Mouse (Mus musculus) limb, embryonic 13.5 days (tissue): Measurements from ENCODE around the gene Slc25a34. TPM values are rescaled to one million over a fixed set of nuclear protein-coding genes. Genes with fewer than 3 reads are reported as not detected.

Source experiments
- ATAC-seq: fragments of 200-750 bp; cut with Nextera tagmentation; 2 replicates; pipeline ENCODE4 v1.8.0; 2017; ENCODE audit warnings: low read depth, moderate number of reproducible peaks, moderate TSS enrichment; ENCODE audit not compliant: low FRiP score
- H3K27ac ChIP-seq: fragments of 300-500 bp; sonication (generic); 2 replicates; pipeline ENCODE4 v1.5.1; 2015; ENCODE audit warnings: inconsistent platforms, mild to moderate bottlenecking, moderate library complexity
- H3K27me3 ChIP-seq: fragments of 300-500 bp; sonication (generic); 2 replicates; pipeline ENCODE4 v1.6.1; 2015; ENCODE audit warnings: mild to moderate bottlenecking, inconsistent platforms
- H3K36me3 ChIP-seq: fragments of 300-500 bp; sonication (generic); 2 replicates; pipeline ENCODE4 v1.6.1; 2015; ENCODE audit warnings: inconsistent platforms, mild to moderate bottlenecking, moderate library complexity
- H3K4me1 ChIP-seq: fragments of 300-500 bp; sonication (generic); 2 replicates; pipeline ENCODE4 v1.6.1; 2015; ENCODE audit warnings: inconsistent platforms
- H3K4me2 ChIP-seq: fragments of 300-500 bp; sonication (generic); replicated peaks from 2 replicates; pipeline ENCODE4 v1.6.1; 2015; ENCODE audit warnings: inconsistent platforms, mild to moderate bottlenecking, moderate library complexity
- H3K4me3 ChIP-seq: fragments of 300-500 bp; sonication (generic); 2 replicates; pipeline ENCODE4 v1.5.1; 2015; ENCODE audit warnings: moderate library complexity, mild to moderate bottlenecking, inconsistent platforms
- H3K9ac ChIP-seq: fragments of 300-500 bp; sonication (generic); 2 replicates; pipeline ENCODE4 v1.6.1; 2015; ENCODE audit warnings: mild to moderate bottlenecking, inconsistent platforms
- H3K9me3 ChIP-seq: fragments of 300-500 bp; sonication (generic); 2 replicates; pipeline ENCODE4 v1.6.1; 2016; ENCODE audit warnings: inconsistent platforms
- WGBS: fragments of 180-500 bp; shearing (Covaris S2); methylation state at CpG from one replicate; pipeline ENCODE4 v1.1.7; 2015; 5-methylcytosine and 5-hydroxymethylcytosine counted together
- polyA plus RNA-seq: library from polyadenylated mRNA; unstranded; fragments of >200 nt; fragmentation: Nextera tagmentation; extraction: Ambion mirVana; gene quantifications from 2 replicates; pipeline ENCODE4 v1.2.1, GENCODE M21; 2015

The Slc25a34 gene
- polyA plus RNA-seq, 1 experiment from 2014 or later = not detected

DNA sequence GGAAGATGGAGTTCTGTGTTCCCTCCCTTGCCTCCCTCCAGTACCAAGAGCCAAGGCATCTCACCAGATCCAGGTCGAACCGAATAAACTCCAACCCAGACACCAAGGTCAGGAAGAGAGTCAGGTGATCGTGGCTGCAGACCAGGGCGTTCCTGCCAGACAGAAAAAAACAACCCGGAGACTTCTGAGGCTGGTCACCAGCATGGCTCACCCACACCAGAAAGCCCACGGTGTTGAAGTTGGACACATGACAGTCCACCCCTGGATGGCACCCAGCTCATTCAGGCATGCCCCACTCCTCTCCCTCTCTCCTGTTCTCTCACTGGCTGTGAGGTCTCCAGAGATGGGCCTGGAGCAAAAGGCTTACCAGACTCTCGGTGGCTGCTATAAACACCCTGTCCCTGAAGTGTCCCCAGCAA is 17.7 kb upstream of the Slc25a34 start:
- H3K4me2 ChIP-seq = no peak overlapping the region
- peaks cover 9% of the 10 kb centered on the region for H3K4me1 ChIP-seq
- H3K27me3 ChIP-seq = no peaks in the 10 kb centered on the region
- ATAC-seq = no peak
- H3K27ac ChIP-seq = no peak overlapping the region
- H3K9ac ChIP-seq = no peak overlapping the region
- H3K36me3 ChIP-seq = peaks cover 60% of the 10 kb centered on the region
- no peaks in the 10 kb centered on the region for H3K9me3 ChIP-seq
- 94% methylated on average over 7 of the region's 7 CpGs for WGBS
- no peak overlapping the region for H3K4me3 ChIP-seq

DNA sequence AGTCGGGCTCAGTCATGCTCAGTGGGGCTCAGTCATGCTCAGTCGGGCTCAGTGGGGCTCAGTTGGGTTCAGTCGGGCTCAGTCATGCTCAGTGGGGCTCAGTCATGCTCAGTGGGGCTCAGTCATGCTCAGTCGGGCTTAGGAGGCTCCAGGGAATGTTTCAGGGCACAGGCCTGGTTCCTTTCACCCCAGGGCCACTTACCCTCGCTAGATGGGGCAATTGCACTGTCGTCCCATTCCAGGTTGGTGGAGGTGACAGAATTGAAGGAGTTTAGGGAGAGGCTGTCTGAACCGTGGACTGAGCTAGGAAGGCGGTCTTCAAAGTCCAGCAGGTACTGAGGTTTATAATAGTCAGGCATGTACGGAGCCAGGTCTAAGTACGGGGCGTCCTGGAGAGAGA is 15.9 kb upstream of the Slc25a34 start:
- peaks cover 9% of the 10 kb centered on the region for H3K4me1 ChIP-seq
- ATAC-seq = no peak
- no peak overlapping the region for H3K4me2 ChIP-seq
- no peaks in the 10 kb centered on the region for H3K9me3 ChIP-seq
- no peak overlapping the region for H3K4me3 ChIP-seq
- 75% methylated on average over 11 of the region's 11 CpGs for WGBS
- peaks cover 79% of the 10 kb centered on the region for H3K36me3 ChIP-seq
- H3K27ac ChIP-seq = no peak overlapping the region
- no peaks in the 10 kb centered on the region for H3K27me3 ChIP-seq
- no peak overlapping the region for H3K9ac ChIP-seq

DNA sequence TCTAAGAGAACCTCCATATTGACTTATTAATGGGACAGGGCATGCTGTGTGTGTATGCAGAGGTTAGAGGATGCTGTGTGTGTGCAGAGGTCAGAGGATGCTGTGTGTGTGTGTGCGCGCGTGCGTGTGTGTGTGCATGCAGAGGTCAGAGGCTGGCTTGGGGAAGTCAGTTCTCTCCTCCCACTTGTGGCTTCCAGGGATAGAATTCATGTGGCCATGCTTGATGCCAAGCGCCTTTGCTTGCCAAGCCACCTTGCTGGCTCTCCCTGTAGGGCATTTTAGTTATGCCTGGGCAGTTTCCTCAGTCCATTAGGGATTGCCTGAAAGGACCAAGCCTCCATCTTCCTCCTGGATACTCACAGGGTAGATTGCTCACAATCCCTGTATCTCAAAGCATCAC is 13.1 kb upstream of the Slc25a34 start:
- Histone ChIP-seq H3K4me1 (no peaks in the 10 kb centered on the region), H3K27ac (no peak overlapping the region), H3K9ac (no peak overlapping the region), H3K4me3 (no peak overlapping the region), H3K4me2 (no peak overlapping the region), H3K27me3 (no peaks in the 10 kb centered on the region), H3K36me3 (peaks cover 94% of the 10 kb centered on the region), H3K9me3 (no peaks in the 10 kb centered on the region)
- ATAC-seq = no peak
- 91% methylated on average over 5 of the region's 5 CpGs for WGBS

DNA sequence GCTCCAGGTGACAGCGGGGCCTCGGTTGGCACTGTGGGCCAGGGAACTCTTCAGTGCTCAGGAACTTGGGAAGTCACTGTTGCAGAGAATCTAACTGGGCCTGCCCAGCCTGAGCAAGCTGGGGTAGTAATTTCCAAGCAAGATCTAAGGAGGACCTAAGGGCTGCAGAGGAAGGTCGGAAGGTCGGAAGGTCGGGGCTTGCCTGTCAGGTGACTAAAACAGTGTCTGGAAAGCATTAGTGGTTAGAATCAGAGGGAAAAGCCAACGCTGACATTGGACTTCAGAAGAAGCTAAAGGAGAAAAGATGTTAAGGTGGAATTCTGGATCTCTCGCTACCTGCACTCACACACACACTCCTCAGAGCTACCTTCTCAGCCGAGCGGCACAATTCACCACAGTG is 12.4 kb upstream of the Slc25a34 start:
- H3K4me3 ChIP-seq = no peak overlapping the region
- WGBS = 60% methylated on average over 9 of the region's 9 CpGs
- H3K27me3 ChIP-seq = no peaks in the 10 kb centered on the region
- H3K36me3 ChIP-seq = peaks cover 94% of the 10 kb centered on the region
- no peaks in the 10 kb centered on the region for H3K9me3 ChIP-seq
- ATAC-seq = no peak
- no peak overlapping the region for H3K27ac ChIP-seq
- H3K4me1 ChIP-seq = no peaks in the 10 kb centered on the region
- H3K4me2 ChIP-seq = no peak overlapping the region
- H3K9ac ChIP-seq = no peak overlapping the region

DNA sequence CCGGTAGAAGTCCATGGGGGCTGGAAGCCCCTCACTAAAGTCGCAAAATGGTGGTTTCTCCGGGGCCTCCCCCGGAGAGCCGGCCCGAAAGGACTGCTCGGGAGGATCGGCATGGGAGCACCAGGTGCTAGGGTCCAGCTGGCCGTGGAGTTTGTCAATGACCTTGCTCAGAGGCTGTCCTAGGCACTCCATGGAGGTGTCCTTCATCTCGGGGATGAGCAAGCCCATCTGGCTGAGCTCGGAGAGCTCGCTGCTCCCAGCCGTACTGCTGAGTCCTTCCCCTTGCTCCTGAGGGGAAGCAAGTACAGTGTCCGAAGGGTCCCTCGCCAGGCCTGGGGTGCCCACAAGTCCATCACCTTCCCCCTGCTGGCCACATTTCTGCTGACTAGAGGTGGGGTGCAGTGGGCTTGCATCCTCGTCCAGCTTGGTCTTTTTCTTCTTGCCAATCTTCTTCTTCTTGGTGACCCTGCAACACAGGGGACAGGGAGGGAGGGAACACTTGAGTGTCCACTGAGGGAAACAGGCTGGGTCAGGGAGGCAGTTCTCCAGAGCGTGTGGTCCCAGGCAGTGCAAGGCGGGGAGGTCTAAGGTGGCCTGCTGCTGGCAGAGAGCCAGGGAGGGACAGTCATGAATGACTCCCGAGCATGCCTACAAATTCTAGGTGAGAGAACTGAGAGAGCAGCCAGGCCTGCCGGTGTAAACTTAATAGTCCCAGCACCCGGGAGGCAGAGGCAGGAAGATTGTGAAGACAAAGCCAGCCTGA is 8.7 kb upstream of the Slc25a34 start:
- no peaks in the 10 kb centered on the region for H3K4me1 ChIP-seq
- no peak overlapping the region for H3K9ac ChIP-seq
- 92% methylated on average over 21 of the region's 21 CpGs for WGBS
- H3K4me3 ChIP-seq = no peak overlapping the region
- peaks cover 97% of the 10 kb centered on the region for H3K36me3 ChIP-seq
- no peaks in the 10 kb centered on the region for H3K9me3 ChIP-seq
- no peak for ATAC-seq
- no peak overlapping the region for H3K27ac ChIP-seq
- H3K4me2 ChIP-seq = no peak overlapping the region
- H3K27me3 ChIP-seq = no peaks in the 10 kb centered on the region

DNA sequence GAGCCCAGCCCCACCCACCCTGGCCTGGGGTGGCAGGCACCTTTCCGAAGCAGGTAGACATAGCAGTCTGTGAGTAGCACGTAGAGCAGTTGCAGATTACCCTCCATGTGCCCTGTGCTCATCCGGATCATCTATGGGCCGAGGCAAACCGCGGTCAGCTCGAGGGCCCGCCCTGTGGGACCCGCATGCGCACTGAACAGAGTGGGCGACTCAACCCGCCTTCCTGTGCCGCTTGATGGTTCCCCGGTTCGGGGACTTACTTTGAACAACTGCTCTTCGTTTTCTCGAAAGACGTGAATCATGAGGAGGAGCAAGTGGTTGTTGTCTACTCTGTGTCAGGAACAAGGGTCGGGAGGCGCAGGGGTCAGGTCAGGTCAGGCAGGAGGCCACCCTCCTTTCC is 7.6 kb upstream of the Slc25a34 start:
- Histone ChIP-seq H3K27me3 (no peaks in the 10 kb centered on the region), H3K9me3 (no peaks in the 10 kb centered on the region), H3K9ac (no peak overlapping the region), H3K36me3 (peaks cover 97% of the 10 kb centered on the region), H3K4me3 (no peak overlapping the region), H3K27ac (no peak overlapping the region), H3K4me2 (no peak overlapping the region), H3K4me1 (no peaks in the 10 kb centered on the region)
- WGBS = 94% methylated on average over 20 of the region's 20 CpGs
- no peak for ATAC-seq

DNA sequence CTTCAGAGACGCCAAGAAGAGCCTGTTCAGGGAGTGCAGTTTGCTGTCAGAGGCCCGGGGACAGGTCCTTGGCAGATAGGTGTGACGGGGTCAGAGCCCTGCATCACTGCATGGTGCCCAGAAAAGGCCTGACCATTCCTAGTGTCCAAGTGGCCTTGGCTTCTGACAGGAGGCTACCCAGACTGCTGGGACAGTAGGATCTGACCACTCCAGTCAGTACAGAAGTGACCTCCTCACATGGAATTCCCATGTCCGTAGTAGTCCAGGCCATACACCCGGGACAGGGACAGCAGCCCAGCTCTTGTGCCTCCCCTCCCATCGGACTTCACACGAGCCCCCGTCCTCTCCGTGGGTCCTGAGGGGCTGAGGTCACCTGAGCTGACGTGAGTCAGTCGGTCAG is 6.4 kb upstream of the Slc25a34 start:
- H3K9me3 ChIP-seq = no peaks in the 10 kb centered on the region
- no peak overlapping the region for H3K4me3 ChIP-seq
- 94% methylated on average over 11 of the region's 11 CpGs for WGBS
- no peak overlapping the region for H3K4me2 ChIP-seq
- H3K9ac ChIP-seq = no peak overlapping the region
- peaks cover 97% of the 10 kb centered on the region for H3K36me3 ChIP-seq
- no peaks in the 10 kb centered on the region for H3K27me3 ChIP-seq
- no peaks in the 10 kb centered on the region for H3K4me1 ChIP-seq
- no peak overlapping the region for H3K27ac ChIP-seq
- ATAC-seq = no peak

DNA sequence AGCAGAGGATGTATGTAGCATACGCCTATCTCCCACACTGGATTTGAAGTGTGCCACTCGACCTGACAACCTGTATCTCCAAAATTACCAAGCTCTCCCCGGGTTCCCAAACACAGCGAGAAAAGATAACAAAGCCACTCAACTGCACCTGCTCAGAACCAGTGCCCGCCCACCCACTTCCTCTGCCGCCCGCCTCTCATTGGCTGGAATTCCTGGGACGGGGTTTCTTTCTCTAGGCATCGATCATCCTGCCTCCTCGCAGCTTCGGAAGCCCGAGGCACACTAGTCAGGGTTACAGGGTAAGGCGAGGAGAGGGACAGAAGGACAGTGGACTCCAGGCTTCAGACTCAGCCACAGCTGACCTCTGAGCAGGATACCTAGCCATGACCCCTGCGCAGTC is 5.0 kb upstream of the Slc25a34 start:
- Histone ChIP-seq H3K27me3 (no peaks in the 10 kb centered on the region), H3K4me3 (no peak overlapping the region), H3K9ac (no peak overlapping the region), H3K36me3 (peaks cover 87% of the 10 kb centered on the region), H3K4me2 (no peak overlapping the region), H3K9me3 (no peaks in the 10 kb centered on the region), H3K27ac (no peak overlapping the region), H3K4me1 (no peaks in the 10 kb centered on the region)
- 84% methylated on average over 14 of the region's 14 CpGs for WGBS
- no peak for ATAC-seq

DNA sequence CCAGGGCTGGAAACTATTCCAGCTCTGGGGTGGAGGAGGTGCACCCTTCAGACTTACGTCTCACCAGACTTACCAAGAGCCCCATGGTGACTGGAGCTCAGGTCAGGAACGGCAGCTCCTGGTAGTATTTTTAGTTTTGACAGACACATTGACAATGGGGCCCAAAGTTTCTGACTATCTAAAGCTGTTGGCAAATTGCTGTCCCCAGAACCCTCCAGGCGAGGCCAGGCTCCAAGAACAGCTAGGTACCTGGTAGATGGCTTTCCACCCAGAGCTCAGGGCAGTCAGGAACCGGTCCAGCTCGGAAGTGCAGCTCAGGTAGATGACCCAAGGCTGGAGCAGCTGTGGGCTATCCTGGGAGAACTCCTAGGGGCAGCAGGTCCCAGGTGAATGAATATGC is 3.9 kb upstream of the Slc25a34 start:
- no peak overlapping the region for H3K4me3 ChIP-seq
- no peak overlapping the region for H3K4me2 ChIP-seq
- no peak for ATAC-seq
- peaks cover 76% of the 10 kb centered on the region for H3K36me3 ChIP-seq
- 89% methylated on average over 5 of the region's 5 CpGs for WGBS
- no peak overlapping the region for H3K27ac ChIP-seq
- H3K4me1 ChIP-seq = no peaks in the 10 kb centered on the region
- no peaks in the 10 kb centered on the region for H3K27me3 ChIP-seq
- no peaks in the 10 kb centered on the region for H3K9me3 ChIP-seq
- H3K9ac ChIP-seq = no peak overlapping the region

DNA sequence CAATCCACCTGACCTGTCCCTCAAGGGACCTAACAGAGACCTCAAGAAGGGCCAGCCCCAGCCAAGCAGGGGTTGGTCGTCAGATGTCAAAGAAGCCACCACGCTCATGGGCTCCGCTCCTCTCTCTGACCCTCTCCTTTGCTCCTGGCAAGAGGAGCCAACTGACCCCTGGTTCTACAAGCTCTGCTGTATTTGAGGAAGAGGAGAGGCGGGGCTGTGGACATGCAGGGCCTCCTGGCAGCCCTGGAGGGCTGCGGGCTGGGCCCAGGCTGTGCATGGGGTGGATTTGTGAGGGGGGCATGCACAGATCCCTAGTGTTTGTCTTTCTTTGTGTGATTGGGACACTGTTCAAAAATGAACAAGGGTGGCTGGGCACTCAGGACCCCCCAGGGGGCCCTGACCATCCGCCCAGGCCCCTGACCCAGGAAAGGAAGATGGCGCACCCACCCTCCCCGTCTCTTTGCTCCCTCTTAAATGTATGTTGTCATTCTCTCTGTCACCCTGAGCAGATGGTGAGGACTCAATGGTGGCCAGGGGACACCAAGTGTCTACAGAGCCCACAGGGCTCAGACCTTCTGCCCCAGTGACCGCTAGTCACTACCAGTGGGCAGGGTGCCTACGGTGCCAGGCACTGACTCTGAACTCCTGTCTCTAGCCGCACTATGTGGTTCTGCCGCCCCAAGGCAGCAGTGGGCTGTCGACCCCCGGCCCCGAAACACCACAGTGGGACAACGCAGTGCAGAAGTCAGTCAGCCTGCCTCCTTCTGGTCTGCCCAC is 2.3 kb upstream of the Slc25a34 start:
- H3K4me2 ChIP-seq = no peak overlapping the region
- peaks cover 61% of the 10 kb centered on the region for H3K36me3 ChIP-seq
- H3K9ac ChIP-seq = no peak overlapping the region
- H3K9me3 ChIP-seq = no peaks in the 10 kb centered on the region
- no peak for ATAC-seq
- no peaks in the 10 kb centered on the region for H3K27me3 ChIP-seq
- 94% methylated on average over 16 of the region's 16 CpGs for WGBS
- H3K27ac ChIP-seq = no peak overlapping the region
- no peak overlapping the region for H3K4me3 ChIP-seq
- H3K4me1 ChIP-seq = no peaks in the 10 kb centered on the region

DNA sequence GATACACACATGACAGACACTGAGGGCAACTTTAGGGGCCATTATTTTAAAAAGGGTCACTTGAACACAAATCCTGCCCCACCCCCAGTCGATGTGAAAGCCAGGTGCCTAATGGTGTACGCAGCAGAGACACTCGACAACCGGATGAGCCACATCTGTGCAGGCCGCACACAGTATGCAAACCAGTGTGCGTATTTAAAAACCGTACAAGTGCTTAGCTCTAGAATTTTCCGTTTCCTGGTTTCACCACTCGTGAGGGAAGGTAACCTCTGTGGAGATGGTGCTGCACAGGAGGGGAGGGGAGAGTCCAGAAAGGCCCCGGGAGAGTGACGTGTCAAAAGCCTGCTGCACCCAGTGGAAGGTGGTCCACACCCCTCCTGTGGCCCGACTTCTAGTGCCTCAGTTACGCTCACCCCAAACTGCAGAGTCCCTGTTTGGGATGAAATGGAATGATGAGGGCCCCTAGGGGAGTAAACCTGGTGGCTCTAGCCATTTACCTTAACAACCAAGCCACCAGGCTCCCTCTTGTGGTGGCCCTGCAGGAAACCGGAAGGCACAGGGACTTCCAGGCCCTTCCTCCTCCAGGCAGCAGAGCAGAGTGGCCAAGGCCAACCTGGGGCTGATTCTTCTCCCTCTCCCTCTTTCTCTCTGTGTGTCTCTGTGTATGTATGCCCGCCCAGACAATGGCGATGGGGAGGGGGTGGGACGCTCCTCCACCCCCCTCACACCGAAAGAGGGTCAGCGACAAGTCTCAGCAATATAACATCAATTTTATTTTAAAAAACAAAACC is 1.6 kb upstream of the Slc25a34 start:
- Histone ChIP-seq H3K27ac (no peak overlapping the region), H3K4me2 (no peak overlapping the region), H3K4me3 (no peak overlapping the region), H3K4me1 (no peaks in the 10 kb centered on the region), H3K27me3 (no peaks in the 10 kb centered on the region), H3K36me3 (peaks cover 53% of the 10 kb centered on the region), H3K9ac (no peak overlapping the region), H3K9me3 (no peaks in the 10 kb centered on the region)
- 79% methylated on average over 19 of the region's 19 CpGs for WGBS
- ATAC-seq = no peak

DNA sequence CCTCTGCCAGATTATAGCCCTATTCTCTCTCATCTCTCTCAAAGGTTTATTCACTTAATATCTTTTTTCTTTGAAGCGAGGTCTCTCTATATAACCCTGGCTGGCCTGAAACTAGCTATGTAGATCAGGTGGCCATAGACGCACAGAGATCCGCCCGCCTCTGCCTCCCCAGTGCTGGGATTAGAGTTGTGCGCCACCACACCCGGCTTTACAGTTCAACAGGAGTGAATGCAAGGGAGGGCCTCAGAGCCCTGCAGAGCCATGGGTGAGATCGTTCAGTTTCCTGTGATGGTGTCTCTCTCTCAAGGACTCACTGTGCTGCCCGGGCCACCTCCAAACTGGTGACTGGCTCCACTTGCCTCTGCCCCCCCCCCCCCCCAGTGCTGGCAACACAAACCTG is 513 bp upstream of the Slc25a34 start:
- peaks cover 43% of the 10 kb centered on the region for H3K36me3 ChIP-seq
- H3K27ac ChIP-seq = no peak overlapping the region
- H3K9me3 ChIP-seq = no peaks in the 10 kb centered on the region
- no peak overlapping the region for H3K4me2 ChIP-seq
- H3K4me3 ChIP-seq = no peak overlapping the region
- no peak for ATAC-seq
- H3K4me1 ChIP-seq = no peaks in the 10 kb centered on the region
- no peak overlapping the region for H3K9ac ChIP-seq
- 91% methylated on average over 8 of the region's 8 CpGs for WGBS
- H3K27me3 ChIP-seq = no peaks in the 10 kb centered on the region
